Mouse (Mus musculus): Measurements from ENCODE around the gene Serpinc1.
"Not testable (repeated sequence)": the region's sequence is repeated elsewhere in the genome, so short reads cannot be mapped to it uniquely, and the experiment has no call there.

The Serpinc1 gene

DNA sequence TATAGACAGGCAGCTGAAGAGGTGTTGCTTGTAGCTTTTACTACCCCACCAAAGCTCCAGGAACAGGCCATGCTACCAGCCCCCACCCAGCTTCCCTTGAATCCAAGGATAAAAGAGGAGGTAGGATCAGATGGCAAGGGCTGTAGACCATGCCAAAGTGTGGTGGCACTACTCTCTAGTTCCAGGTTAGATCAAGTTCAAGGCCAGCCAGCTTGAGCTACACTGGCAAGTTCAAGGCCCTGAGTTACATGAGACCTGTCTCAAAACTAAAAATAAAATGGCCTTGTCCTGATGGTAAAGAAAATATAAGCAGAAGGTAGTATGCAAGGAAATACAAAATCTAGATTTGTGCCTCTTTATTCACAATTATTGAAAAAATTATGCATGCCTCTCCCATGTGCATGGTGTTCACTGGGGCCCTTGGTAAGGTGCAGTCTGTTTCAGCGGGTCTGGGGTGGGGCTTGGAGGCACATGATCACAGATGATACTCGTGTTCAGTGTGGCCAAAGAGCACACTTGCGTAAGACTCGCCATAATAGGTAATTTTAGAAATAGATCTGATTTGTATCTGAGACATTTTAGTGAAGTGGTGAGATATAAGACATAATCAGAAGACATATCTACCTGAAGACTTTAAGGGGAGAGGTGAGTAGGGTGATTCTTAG, at the start of gene Serpinc1:
Serpinc1 (plus strand) TSS at position 515 of the 665 bp plus-strand sequence.
- DNase-seq (ENCODE audit: inconsistent age in 2 of 2, low spot score in 1 of 2), result no peak

DNA sequence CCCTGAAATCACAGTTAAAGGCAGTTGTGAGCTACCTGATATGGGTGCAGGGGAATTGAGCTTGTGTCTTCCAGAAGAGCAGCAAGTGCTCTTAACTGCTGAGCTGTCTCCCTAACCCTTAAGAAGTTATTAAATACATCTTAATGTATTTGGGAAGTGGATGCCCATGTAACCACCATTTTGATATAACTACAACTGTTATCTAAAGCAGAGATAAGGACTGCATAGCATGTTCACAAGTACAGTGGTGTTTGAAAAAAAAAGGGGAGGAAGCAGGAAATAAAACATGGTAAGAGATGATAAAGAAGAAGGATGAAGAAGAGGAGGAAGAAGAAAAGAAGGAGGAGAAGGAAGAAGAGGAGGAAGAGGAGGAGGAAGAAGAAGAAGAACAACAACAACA, 47.1 kb upstream of the Serpinc1 start:
- DNase-seq (ENCODE audit: inconsistent age in 2 of 2, low spot score in 1 of 2), result no peak

DNA sequence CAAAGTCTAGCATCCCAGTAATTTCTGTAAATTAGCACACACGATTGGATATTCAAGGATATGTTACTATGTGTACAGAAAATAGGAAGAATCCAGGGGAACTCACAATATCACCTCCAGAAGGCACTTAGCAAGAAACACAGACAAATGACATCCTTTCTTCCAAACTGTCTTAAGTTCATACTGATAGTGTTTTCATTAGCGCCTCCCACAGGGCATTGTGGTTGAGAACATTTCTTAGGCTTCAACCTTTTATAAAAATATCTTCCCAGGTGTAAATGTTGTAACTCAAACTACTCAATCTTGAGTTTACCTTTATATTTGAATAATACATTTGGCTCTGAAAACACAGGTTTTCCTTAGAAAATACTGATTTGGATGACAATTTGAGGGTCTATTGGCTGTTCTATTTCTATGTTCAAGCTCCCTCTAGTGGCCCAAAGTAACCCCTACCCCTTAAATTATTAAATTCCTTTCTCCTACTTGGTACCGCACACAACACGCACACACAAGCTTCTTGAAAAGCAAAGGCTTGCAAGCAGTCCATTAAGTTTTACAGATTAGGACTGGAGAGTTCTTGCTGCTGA, 44.4 kb upstream of the Serpinc1 start:
- DNase-seq (ENCODE audit: inconsistent age in 2 of 2, low spot score in 1 of 2), result peak in 1 of 2 experiments; percentile 79

DNA sequence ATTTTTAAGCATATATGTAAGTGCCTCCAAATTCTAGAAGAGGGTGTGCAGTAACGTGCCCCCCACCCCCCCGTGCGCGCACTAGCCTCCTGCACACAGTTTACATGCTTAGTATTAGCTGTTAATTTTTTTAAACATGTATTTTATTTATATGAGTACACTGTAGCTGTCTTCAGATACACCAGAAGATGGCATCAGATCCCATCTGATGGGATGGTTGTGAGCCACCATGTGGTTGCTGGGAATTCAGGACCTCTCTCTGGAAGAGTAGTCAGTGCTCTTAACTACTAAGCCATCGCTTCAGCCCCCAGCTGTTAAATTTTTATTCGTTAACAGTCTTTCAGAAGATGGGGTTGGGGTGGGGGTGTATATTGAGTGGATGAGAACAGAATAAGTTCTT, 42.8 kb upstream of the Serpinc1 start:
- no peak for DNase-seq (ENCODE audit: inconsistent age in 2 of 2, low spot score in 1 of 2)

DNA sequence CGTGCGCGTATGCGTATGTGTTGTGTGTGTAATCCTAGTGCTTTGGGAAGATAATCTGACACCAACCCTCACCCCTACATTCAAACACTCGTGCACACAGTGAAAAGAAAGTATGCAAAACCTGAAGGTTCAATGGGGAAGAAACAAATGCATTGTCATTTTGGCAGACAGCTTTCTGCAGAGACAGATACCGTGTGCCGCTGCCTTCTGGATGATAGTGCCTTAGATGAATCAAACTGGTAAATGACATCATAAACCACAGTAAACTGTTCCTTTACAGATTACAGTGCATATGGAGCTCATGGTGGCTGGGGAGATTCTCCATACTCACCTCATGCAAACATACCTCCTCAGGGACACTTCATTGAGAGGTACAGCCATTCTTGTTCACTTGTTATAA, 15.2 kb upstream of the Serpinc1 start:
- no peak for DNase-seq (ENCODE audit: inconsistent age in 2 of 2, low spot score in 1 of 2)

DNA sequence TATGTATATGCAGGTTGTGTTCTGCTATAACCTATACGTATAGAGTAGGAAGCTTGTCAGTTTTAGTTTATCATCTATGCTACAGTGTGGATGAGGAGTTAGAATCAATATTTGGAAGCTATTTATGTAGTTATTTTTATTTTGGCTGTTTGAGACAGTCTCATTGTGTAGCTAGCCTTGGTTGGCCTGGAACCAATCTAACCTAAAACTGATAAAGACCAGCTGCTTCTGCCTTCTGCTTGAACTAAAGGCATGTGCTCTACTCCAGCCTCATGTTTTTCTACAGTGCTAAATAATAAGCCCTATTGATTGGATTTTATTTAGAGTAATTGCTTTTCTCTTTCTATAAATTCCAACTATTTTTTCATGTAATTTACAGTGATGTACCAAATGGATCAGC, 11.1 kb upstream of the Serpinc1 start:
- DNase-seq (ENCODE audit: inconsistent age in 2 of 2, low spot score in 1 of 2), result no peak

DNA sequence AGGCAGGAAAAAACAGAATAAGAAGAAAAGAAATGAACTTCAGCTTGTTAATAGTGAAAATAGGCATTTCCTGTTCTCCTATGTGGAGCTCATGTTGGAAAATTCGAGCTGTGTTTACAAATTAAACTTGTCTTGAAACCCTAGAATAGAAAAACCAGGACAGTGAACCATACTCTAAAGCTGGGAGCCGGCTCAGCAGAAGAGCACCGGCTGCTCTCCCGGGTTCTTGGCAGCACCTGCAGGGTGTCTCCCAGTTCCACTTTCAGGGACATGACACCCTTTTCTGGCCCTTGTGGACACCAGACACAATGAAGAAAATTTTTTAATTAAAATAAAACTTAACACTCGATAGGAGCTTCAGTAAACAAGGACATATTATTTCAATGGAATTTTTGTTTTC, 9.7 kb upstream of the Serpinc1 start:
- DNase-seq (ENCODE audit: inconsistent age in 2 of 2, low spot score in 1 of 2), result no peak

DNA sequence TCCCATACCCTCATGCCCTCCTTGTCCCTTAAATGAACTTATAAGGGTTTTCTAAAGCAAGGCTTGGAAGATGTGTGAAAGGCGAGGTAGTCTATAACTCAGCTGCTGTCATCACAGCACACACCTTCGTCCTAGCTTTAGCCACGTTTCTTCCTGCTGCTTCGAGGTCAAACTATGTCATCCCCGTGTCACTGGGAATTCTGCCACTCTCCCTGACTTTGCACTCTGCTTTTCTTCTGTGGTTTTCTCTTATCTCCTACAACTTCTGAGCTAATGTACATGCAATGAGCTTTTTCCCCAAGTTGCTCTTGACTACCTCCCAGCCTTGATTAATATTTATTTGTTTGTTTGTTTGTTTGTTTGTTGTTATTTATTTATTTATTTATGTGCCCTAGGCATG, 1.6 kb downstream of the Serpinc1 start:
- DNase-seq (ENCODE audit: inconsistent age in 2 of 2, low spot score in 1 of 2), result no peak

DNA sequence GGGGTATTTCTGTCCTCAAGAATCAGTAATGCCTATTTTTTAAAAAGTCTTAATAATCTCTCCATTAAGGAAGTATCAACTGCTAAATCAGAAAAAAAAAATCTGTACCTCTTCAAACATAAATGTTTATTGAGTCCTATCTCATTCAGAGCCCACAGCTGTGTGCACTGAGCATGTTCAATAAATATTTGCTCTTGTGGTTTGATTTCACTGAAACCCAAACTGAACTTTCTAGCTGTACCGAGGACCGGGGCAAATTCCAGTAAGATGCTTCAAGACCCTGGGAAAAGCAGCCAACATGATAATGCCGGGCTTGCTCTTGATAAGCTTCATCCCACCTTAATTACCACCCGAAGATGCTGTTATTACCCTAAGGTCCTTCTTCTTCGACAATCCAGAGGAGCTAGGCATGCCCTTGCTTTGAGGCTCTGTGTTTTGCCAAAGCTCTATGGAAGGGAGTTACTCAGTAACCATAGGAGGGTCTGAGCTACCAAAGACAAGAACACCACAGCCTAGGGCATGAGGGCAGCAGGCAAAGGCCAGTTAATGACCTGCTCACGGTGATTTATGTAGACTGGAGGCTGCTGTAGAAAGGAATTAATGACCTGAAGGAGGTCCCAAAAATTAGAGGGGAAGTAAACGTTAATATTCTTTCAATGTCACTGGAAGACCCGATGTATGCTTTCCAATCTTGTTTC, 2.3 kb downstream of the Serpinc1 start:
- no peak for DNase-seq (ENCODE audit: inconsistent age in 2 of 2, low spot score in 1 of 2)

DNA sequence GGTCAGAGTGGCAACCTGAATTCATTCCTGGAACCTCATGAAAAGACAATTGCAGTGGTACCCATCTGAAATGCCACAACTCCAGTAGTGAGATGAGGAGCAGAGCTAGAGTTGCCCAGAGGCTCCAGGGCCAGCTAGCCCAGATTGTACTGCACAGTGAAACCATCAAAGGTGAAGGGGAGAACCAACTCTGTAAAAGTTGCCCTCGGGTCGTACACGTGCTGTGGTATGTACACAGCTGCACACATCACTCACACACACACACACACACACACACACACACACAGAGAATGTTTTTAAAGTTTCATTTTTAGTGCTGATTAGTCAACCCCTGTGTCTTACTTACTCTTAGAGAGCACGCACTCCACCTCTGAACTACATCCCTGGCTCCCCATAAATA, 3.0 kb downstream of the Serpinc1 start:
- no peak for DNase-seq (ENCODE audit: inconsistent age in 2 of 2, low spot score in 1 of 2)

DNA sequence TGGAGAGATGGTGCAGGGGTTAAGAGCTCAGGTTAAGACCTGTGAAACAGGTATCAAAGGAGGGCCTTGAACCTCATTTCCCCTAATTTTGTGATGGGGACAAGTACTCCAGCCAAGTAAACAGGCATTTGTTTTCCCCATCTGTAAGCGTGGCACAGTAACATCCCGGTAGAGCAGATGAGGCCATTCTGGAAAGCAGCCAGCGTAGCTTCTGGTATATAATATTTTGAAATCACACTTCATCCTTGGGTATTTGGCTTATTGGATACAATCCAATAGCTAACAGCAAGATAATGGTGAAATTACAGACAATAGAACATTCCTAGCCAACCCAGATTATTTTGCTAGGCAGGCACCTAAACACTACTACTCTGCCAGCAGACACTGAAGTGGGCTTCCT, 4.5 kb downstream of the Serpinc1 start:
- DNase-seq (ENCODE audit: inconsistent age in 2 of 2, low spot score in 1 of 2), result no peak

DNA sequence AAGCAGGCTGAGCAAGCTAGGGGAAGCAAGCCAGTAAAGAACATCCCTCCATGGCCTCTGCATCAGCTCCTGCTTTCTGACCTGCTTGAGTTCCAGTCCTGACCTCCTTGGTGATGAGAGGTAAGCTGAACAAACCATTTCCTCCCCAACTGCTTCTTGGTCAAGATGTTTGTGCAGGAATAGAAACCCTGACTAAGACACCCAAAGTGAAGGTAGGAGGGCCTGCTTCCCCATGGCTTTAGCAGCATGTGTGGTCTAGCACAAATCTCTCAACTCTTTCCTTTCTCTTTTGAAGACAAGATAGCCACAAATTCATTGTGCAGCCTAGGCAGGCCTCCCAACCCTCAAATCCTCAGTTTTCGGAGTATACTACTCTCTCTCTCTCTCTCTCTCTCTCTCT, 6.3 kb downstream of the Serpinc1 start:
- DNase-seq (ENCODE audit: inconsistent age in 2 of 2, low spot score in 1 of 2), result not testable (repeated sequence)

DNA sequence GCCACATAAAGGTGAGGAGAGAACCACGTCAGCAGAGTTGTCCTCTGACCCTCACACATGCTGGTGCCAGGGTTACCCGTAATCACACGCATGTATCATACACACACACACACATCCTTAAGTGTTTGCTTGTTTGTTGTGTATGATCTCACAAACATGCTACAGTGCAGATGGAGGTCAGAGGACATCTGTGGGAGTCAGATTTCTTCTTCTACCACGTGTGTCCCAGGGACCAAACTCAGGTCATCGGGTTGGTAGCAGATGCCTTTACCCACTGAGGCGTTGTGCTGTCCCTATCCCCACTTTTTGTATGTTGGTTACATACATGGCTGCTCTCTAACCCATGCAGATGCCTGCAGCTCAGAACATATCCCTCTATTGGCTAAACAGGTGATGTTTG, 7.1 kb downstream of the Serpinc1 start:
- DNase-seq (ENCODE audit: inconsistent age in 2 of 2, low spot score in 1 of 2), result no peak

DNA sequence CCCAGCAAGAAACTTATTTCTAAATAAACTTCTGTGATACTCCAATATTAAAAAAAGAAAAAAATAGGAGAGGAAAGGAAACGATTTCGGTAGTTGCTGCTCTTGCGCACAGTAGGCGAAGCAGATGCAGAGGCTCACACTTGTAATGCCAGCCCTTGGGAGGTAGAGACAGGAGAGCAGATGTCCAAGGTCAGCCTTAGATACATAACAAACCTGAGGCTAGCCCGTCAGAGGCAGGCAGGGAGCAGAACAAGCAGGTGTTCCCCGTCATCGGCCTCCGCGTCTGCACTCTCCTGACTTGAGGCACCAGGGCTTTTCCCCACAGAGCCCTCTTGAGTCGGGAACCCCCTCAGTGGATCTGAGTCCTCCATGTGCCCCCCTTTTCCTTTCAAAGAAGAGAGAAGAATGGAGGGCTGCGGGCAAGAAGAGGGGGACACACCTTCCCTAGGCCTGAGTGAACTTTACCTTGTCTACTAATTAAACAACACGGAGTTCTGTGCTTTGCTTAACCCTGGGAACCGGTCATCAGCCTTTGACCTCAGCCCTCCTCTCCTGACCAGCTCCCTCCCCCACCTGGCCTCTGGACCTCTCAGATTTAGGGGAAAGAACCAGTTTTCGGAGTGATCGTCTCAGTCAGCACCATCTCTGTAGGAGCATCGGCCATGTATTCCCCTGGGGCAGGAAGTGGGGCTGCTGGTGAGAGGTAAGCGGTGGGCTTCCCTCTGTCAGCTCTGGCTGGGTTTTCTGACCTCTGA, 8.7 kb downstream of the Serpinc1 start:
- DNase-seq (ENCODE audit: inconsistent age in 2 of 2, low spot score in 1 of 2), result no peak

DNA sequence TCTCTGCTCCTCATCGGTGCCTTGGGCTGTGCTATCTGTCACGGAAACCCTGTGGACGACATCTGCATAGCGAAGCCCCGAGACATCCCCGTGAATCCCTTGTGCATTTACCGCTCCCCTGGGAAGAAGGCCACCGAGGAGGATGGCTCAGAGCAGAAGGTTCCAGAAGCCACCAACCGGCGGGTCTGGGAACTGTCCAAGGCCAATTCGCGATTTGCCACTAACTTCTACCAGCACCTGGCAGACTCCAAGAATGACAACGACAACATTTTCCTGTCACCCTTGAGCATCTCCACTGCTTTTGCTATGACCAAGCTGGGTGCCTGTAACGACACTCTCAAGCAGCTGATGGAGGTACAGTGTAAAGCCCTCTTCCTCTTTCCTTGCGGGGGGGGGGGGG, 11.0 kb downstream of the Serpinc1 start:
- no peak for DNase-seq (ENCODE audit: inconsistent age in 2 of 2, low spot score in 1 of 2)

DNA sequence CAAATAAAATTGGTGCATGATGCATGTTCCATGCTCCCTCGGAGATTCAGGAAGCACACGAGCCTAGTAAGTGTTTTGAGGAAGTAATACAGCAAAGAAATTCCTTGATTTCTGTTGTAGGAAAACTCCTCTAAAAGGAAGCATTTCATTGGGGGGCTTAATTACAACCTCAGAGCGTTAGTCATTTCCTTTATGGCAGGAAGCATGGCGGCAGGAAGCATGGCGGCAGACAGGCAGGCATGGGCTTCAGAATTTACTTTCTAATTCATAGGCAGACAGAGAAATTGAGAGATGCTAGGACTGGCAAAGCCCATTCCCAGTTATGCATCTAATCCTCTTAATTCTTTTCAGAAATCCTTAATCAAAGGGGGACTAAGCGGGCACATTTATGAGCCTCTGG, 15.5 kb downstream of the Serpinc1 start:
- no peak for DNase-seq (ENCODE audit: inconsistent age in 2 of 2, low spot score in 1 of 2)

DNA sequence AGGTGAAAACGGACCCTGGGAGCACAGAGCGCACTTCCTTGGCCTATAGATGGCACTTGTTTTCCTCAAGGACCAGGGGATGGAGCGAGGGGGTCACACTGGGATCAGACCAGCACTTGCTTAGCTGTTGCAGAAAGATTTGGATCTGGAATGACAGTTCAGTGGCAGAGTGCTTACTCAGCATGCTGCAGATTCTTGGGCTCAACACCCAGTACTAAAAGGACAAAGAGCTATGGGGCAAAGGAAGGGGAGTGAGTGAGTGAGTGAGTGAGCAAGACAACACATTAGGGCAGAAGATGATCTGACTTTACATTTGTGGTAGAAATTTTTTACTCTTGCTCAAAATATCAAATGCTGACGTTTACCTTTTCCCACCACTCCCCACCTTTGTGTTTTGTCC, 26.6 kb downstream of the Serpinc1 start:
- DNase-seq (ENCODE audit: inconsistent age in 2 of 2, low spot score in 1 of 2), result no peak

DNA sequence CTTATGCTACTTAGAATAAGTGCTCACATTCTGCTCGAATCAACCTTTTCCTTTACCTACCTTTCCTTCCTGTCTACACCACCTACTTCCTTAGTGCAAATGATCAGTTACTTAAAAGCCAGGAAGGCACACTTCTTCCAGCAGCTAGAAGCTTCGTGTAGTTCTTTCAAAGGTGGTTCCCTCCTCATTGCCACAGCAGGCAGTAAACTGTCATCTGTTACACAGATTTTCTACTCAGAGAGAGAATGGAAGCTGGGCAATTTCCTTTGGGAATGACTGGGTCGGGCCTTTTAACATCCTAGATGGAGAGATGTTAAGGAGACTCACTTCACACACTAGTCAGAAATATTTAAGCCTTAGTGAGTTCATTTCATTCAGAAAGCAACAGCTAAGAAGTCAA, 27.1 kb downstream of the Serpinc1 start:
- DNase-seq (ENCODE audit: inconsistent age in 2 of 2, low spot score in 1 of 2), result no peak

DNA sequence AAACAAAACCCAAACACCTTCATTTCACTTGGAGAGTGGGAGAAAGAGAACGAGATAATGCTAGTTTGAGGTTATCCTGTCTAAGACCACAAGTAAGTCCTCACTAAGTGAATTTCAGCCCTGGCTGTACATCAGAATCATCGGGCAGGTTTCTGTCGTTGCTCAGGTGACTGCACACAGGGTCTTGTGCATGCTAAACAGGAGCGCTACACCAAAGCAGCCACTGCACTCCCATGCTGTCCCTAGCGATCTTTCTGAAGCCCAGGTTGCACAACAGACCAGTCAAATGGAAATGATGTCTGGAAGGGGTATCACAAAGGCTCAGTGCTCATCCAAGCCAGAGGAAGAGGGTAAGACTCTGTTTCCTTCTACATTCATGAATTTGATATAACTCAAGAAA, 28.1 kb downstream of the Serpinc1 start:
- no peak for DNase-seq (ENCODE audit: inconsistent age in 2 of 2, low spot score in 1 of 2)

DNA sequence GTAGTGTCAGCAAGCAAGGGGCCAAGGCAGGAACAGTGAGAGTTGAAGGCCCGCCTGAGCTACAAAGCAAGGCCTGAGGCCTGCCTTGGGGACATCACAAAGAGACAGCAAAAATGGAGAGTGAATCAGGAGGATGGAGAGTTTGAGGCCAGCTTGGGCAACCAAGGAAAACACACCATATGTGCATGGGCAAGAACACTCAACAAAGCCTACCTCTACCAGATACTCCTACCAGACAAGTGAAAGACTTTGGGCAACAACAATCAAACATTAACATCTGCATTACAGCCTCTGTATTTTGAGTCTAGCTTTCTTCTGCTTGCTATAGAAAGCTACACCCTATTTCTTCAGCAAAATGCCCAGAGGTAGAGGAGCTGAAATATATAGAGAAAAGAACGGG, 29.7 kb downstream of the Serpinc1 start:
- no peak for DNase-seq (ENCODE audit: inconsistent age in 2 of 2, low spot score in 1 of 2)

DNA sequence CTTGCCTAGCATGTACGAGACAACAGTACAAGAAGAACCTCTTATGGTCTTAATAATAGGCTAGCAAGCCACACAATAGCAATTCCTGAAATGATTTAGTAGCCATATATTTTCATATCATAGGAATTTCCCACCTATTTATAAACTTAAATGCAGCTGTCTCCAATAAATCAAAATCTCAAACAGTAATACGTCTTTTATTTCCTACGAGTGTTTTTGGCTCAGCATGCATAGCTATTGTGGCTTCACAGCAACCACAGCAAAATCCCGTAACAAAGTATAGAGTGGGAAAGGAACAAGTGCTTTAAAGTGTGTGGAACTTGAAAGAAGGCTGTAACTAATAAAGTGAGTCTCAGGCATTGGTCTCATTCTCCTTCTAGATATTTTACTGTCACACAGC, 32.1 kb downstream of the Serpinc1 start:
- no peak for DNase-seq (ENCODE audit: inconsistent age in 2 of 2, low spot score in 1 of 2)

DNA sequence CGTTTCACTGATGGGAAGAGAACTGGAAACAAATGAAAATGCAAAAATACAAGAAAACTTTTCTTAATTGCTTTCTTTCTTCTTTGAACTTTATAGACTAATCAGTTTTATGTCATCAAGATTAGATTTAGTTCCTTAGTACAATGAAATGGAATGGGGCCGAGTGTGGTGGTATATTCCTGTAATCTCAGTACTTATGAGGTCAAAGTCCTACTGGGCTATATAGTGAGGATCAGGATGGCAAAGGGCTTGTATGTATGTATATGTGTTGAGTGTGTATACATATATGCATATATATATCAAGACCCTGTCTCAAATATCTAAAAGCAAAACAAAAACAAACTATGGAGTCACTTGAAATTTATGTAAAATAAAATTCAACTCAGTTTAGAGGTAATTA, 38.0 kb downstream of the Serpinc1 start:
- DNase-seq (ENCODE audit: inconsistent age in 2 of 2, low spot score in 1 of 2), result no peak
